In genomic region chr4:13577666-13578065, GRCm38 (mm10) we compare ENCODE assay signal across 12 mouse cellular contexts.
"Had no signal": no experiment of that assay in that cellular context is flagged by ENCODE, and none has a peak within 500 bp of the region (broad histone marks: within the 10 kb centered on the region; RNA-seq: fewer than 3 reads in every experiment).

No protein-coding gene starts in this region.

- H3K4me2 ChIP-seq: liver, embryonic 11.5 days; liver, embryonic 15.5 days; neural tube, embryonic 12.5 days had no signal

- H3K36me3 ChIP-seq: limb, embryonic 10.5 days; liver, embryonic 15.5 days; neural tube, embryonic 12.5 days had no signal

- DNase-seq: kidney, adult 9 months; kidney, postnatal 4 days; lung, postnatal 36 days; midbrain, embryonic 14.5 days; thymus, adult 18-20 months; thymus, postnatal 14 days had no signal

- H3K4me1 ChIP-seq: limb, embryonic 10.5 days; liver, embryonic 15.5 days; neural tube, embryonic 12.5 days had no signal

- H3K4me3 ChIP-seq: layer of hippocampus, adult 2 months; limb, embryonic 10.5 days; liver, embryonic 15.5 days; neural tube, embryonic 12.5 days had no signal

- H3K9ac ChIP-seq: liver, embryonic 15.5 days; neural tube, embryonic 12.5 days had no signal

- H3K27ac ChIP-seq: kidney, postnatal 0 days; layer of hippocampus, adult 2 months; limb, embryonic 10.5 days; liver, embryonic 15.5 days; neural tube, embryonic 12.5 days had no signal

- H3K27me3 ChIP-seq: liver, embryonic 15.5 days; neural tube, embryonic 12.5 days had no signal

- H3K9me3 ChIP-seq: limb, embryonic 10.5 days; liver, embryonic 15.5 days; neural tube, embryonic 12.5 days had no signal
